Mouse (Mus musculus) skeletal muscle tissue, adult 2 months (tissue): ENCODE data around the gene Hip1r.
"Not testable (repeated sequence)": the region's sequence is repeated elsewhere in the genome, so short reads cannot be mapped to it uniquely, and the experiment has no call there.

Source experiments
- DNase-seq: peaks from one replicate; pipeline ENCODE4 v3.0.0-alpha.2; 2012; ENCODE audit warnings: low read depth, low spot score

Hip1r gene

GRCm38 (mm10) chr5:124036341-124036740 lies 62.9 kb downstream of the Hip1r start:
- DNase-seq = no peak

DNA sequence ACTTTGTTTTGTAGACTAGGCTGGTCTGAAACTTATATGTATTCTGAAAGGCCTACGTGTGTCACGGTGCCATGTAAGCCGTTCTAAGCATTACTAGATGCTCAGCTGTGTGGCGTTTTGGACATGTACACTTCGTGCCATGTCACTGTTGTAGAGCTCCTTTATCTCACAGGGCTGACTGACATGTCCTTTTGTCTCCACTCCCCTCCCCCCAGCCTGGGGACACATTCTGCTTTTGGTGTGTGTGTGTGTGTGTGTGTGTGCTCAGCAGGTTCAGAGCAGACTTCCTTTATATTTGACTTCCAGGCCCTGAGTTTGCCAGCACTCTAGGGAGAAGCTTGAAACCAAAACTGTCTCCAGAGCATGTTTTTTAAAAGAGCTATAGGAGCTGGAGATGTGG lies 63.4 kb downstream of the Hip1r start:
- DNase-seq = no peak

- no peak for DNase-seq
Measured at GRCm38 (mm10) chr5:124039602-124040001, 66.2 kb downstream of the Hip1r start.

DNA sequence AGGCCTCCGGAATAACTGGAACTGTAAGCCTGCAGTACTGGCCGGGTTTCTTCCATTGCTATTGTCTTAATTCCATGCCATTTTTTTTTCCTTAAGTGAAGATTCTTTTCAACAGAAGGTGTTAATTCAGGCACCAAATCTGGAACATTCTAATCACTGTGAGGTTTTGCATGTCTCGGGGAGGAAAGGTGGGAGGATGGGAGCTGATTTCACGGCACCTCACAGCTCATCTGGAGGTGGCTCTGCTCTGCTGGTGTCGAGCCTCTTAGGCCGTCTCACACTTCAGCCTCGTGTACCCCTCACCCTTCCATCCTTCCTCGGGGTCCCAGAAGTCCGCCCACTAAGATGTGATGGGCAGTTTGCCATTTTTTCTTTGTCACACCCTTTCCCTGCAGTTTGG lies 67.7 kb downstream of the Hip1r start:
- no peak for DNase-seq

- DNase-seq = no peak
Measured at GRCm38 (mm10) chr5:124043212-124043978, 70.0 kb downstream of the Hip1r start.

DNA sequence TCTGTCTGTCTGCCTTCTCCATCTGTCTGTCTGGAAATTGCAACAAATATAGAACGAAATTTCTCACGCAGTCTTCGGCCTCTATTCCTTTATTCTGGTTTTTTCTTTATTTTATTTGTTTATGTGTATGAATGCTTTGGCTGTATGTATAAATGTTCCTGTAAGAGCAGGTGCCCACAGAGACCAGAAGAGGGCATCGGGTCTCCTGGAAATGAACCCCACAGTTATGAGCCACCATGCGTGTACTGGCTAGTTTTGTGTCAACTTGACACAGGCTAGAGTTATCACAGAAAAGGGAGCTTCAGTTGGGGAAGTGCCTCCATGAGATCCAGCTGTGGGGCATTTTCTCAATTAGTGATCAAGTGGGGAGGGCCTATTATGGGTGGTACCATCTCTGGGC lies 70.6 kb downstream of the Hip1r start:
- no peak for DNase-seq

DNA sequence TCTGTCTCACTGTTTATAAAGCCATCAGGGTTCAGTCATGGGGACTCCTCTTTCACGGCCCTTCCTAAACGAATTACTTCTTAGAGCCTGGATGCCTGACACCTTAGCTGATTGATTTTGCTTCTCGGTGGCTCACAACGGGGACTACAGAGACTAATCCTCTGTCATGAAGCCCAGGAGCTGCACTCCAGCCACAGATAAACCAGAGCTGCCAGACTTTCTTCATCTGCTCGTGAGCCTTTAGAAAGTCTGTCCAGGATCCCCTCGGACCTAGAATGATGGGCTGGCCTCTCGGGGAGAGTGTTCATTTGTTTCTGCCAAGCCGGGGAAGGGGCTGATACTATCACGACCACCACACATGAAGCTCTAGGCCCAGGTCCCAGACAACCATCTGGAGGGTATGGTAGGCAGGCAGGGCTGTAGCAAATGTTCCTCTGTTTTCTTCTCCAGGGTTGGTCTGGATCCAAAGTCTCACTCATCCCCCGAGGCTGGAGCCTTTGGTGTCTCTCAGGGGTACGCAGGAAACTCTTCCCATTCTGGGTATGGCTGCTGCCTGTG lies 72.1 kb downstream of the Hip1r start:
- no peak for DNase-seq

- DNase-seq = no peak
Measured at GRCm38 (mm10) chr5:124046741-124047401, 73.4 kb downstream of the Hip1r start.

- DNase-seq = peak; percentile 72
Measured at GRCm38 (mm10) chr5:124049249-124050045, 76.0 kb downstream of the Hip1r start.

DNA sequence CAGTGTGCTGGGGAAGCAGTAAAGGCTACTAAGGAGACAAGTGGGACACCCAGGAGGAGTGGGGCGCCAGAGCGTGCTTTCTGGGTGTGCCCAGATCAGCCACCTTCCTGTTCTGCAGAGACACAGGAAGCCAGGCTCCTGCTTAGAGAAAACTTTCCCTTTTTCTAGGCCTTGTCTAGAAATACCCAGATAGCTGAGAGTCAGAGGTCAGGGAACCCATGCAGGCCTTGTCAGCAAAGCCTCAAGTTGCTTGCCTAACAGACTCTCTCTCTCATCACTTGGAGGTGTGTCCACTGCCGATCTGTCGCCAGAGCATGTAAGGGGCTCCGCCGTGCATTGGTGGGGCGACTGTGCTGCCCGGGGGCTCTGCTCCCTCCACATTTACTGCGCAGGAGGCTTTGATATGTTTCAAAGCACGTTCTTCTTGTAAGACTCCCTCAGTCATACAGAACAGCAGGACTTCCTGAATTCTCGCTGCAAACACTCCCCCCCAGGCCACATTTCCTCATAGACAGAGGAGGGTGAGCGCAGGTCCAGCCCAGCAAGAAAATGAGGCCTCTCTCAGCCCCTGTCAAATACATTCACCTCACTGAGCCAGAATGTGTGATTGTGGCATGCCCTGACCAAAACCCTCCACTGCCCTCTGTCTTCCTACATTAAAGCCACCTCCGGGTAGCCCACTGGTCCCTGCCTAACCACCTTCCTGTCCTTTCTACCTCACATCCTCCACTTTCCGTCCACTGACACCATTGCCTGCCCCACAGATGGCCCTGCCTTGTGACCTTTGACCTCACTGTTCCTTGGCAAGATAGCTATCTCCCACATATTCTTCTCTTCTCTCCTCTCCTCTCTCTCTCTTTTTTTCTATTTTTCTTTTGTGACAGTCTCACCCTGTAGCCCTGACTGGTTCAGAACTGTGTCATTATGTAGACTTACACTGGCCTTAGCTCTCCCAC lies 76.9 kb downstream of the Hip1r start:
- no peak for DNase-seq

DNA sequence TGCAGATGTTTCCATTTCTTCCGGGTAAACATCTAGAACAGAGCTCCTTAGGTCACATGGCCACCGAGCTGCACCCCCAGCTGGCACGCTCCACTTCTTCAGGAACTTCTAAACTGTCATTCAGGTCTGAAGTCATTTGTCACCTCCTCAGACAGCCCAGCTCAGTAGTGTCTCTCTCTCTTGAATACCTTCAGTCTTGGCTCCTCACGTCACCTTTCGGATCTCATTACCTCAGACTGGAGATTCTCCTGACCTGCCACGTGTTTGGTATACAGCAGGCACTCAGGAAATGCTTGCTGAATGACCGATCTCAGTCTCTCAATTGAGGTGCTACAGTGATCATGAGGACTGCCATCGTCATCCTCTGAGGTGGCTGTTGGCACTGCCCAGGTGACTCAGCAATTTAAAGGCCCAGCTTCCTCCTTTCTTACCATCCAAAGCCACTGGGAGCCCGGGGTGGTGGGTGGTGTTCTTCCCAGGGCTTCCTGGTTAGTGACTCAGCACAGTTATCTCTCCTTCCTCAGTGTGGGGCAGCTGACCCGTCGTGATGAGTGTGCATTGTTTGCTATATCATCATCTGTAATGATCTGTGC lies 78.6 kb downstream of the Hip1r start:
- no peak for DNase-seq

DNA sequence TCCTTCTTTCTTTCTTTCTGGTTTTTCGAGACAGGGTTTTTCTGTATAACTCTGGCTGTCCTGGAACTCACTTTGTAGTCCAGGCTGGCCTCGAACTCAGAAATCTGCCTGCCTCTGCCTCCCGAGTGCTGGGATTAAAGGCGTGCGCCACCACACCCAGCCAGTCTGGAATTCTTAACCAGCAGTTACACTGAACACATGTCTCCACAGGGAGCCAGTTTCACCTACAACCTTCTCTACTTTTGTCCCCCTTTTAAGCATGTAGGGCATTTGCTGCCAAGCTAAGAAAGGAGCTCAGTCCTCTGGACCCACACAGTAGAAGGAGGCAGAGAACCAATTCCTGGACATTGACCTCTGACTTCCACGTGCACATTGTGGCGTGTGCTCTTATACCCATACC lies 79.2 kb downstream of the Hip1r start:
- not testable (repeated sequence) for DNase-seq
